Mouse (Mus musculus) kidney, adult 2 months (tissue): Measurements from ENCODE around the gene Vdr.

Experiments used
- CTCF ChIP-seq: fragments of 200-500 bp; conservative IDR thresholded peaks from 2 replicates; pipeline ENCODE4 v1.5.1; 2011; ENCODE audit warnings: low read depth, mild to moderate bottlenecking, control low read depth, low read length, moderate library complexity, mixed read lengths; ENCODE audit not compliant: insufficient read depth, insufficient read length
- POLR2A ChIP-seq: fragments of 200-500 bp; IDR thresholded peaks from one replicate; pipeline ENCODE4 v1.6.1; 2011; ENCODE audit warnings: low read depth, low read length, control low read depth

DNA sequence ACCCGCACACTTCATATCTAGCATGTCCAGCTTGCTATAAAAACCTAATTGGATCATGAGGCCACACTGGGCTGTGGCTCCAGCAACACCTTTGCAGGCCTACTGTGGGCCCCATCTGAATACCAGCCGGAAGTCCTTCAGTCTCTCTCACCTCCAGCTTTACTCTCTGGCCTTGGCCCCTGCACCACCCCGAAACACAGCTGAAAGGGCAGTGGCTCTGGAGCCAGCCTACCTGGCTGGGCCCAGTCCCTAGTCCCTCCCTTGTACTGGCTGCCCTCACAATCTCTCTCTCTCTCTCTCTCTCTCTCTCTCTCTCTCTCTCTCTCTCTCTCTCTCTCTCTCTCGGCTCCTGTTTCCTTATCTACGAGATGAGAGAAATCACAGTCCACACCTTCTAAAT is 11.6 kb downstream of the Vdr start:
- no peak for TF ChIP-seq POLR2A
- TF ChIP-seq CTCF, result no peak
